Mouse (Mus musculus) adrenal gland, adult (tissue): ENCODE results near the gene Foxl1.
A peak's percentile ranks its signal among the peaks of the same experiment; 100 is the strongest.
"Not testable (repeated sequence)": the region's sequence is repeated elsewhere in the genome, so short reads cannot be mapped to it uniquely, and the experiment has no call there.

ENCODE experiments used
- DNase-seq, 2 experiments: peaks; one replicate each; pipeline ENCODE4 v3.0.0; 2022 to 2023; ENCODE audit warnings: low spot score in 1 of 2; ENCODE audit not compliant: inconsistent age in 2 of 2

The Foxl1 gene

GRCm38 (mm10) chr8:121124547-121125239, 3.0 kb upstream of the Foxl1 start:
- no peak for DNase-seq

- peak; percentile 82 to 93 for DNase-seq
Observed at GRCm38 (mm10) chr8:121125311-121125876, 2.3 kb upstream of the Foxl1 start.

GRCm38 (mm10) chr8:121126191-121126590, 1.5 kb upstream of the Foxl1 start:
- no peak for DNase-seq

- DNase-seq, result no peak
Observed at GRCm38 (mm10) chr8:121126694-121127093, 1.0 kb upstream of the Foxl1 start.

- DNase-seq, result no peak
Observed at GRCm38 (mm10) chr8:121127291-121127701, 444 bp upstream of the Foxl1 start.

- DNase-seq, result no peak
Observed at GRCm38 (mm10) chr8:121128531-121129264, 958 bp downstream of the Foxl1 start.

GRCm38 (mm10) chr8:121129265-121129940, 1.7 kb downstream of the Foxl1 start:
- no peak for DNase-seq

- DNase-seq, result peak in 1 of 2 experiments; percentile 47
Observed at GRCm38 (mm10) chr8:121130522-121130921, 2.8 kb downstream of the Foxl1 start.

- no peak for DNase-seq
Observed at GRCm38 (mm10) chr8:121132961-121133513, 5.3 kb downstream of the Foxl1 start.

- DNase-seq, result no peak
Observed at GRCm38 (mm10) chr8:121134102-121134501, 6.4 kb downstream of the Foxl1 start.

GRCm38 (mm10) chr8:121134512-121134911, 6.8 kb downstream of the Foxl1 start:
- no peak for DNase-seq

- DNase-seq, result no peak
Observed at GRCm38 (mm10) chr8:121136856-121137255, 9.1 kb downstream of the Foxl1 start.

- not testable (repeated sequence) for DNase-seq
Observed at GRCm38 (mm10) chr8:121145457-121146134, 17.9 kb downstream of the Foxl1 start.

GRCm38 (mm10) chr8:121148573-121149083, 20.9 kb downstream of the Foxl1 start:
- no peak for DNase-seq

- peak in 1 of 2 experiments; percentile 44 for DNase-seq
Observed at GRCm38 (mm10) chr8:121152394-121152793, 24.7 kb downstream of the Foxl1 start.

GRCm38 (mm10) chr8:121156990-121157491, 29.3 kb downstream of the Foxl1 start:
- DNase-seq, result no peak

GRCm38 (mm10) chr8:121158812-121159211, 31.1 kb downstream of the Foxl1 start:
- peak in 1 of 2 experiments; percentile 32 for DNase-seq

GRCm38 (mm10) chr8:121161437-121161836, 33.7 kb downstream of the Foxl1 start:
- DNase-seq, result no peak

GRCm38 (mm10) chr8:121162413-121162812, 34.7 kb downstream of the Foxl1 start:
- no peak for DNase-seq
